Mouse (Mus musculus): ENCODE measurements around the gene Gm20388. TPM values are rescaled to one million over a fixed set of nuclear protein-coding genes. Genes with fewer than 3 reads are reported as not detected.

The Gm20388 gene
- polyA plus RNA-seq, 1 experiment from 2014 or later, result not detected

GRCm38 (mm10) chr8:122461473-122462148 lies 2551.0 kb downstream of the Gm20388 start:
- H3K4me1 ChIP-seq (replicated peaks), result peaks cover 39% of the 10 kb centered on the region
- ATAC-seq (replicated peaks; ENCODE audit: insufficient number of reproducible peaks, insufficient read depth, low FRiP score, low read depth), result no peak
- H3K27me3 ChIP-seq, result peaks cover 23% of the 10 kb centered on the region
- peaks cover 8% of the 10 kb centered on the region for H3K36me3 ChIP-seq
- no peak overlapping the region for H3K4me3 ChIP-seq
- no peak overlapping the region for H3K9ac ChIP-seq
- 64% methylated on average over 11 of the region's 11 CpGs for WGBS
- no peak overlapping the region for H3K4me2 ChIP-seq
- no peak overlapping the region for H3K27ac ChIP-seq
- no peaks in the 10 kb centered on the region for H3K9me3 ChIP-seq (replicated peaks)

GRCm38 (mm10) chr8:122462510-122462909 lies 2551.9 kb downstream of the Gm20388 start:
- 65% methylated on average over 8 of the region's 8 CpGs for WGBS
- Histone ChIP-seq H3K4me3 (no peak overlapping the region), H3K27ac (no peak overlapping the region), H3K9me3 (replicated peaks) (no peaks in the 10 kb centered on the region), H3K4me2 (no peak overlapping the region), H3K4me1 (replicated peaks) (peaks cover 39% of the 10 kb centered on the region), H3K27me3 (peaks cover 23% of the 10 kb centered on the region), H3K36me3 (peaks cover 17% of the 10 kb centered on the region), H3K9ac (no peak overlapping the region)
- ATAC-seq (replicated peaks; ENCODE audit: insufficient number of reproducible peaks, insufficient read depth, low FRiP score, low read depth), result no peak

GRCm38 (mm10) chr8:122463651-122464640 lies 2553.3 kb downstream of the Gm20388 start:
- WGBS, result 46% methylated on average over 12 of the region's 12 CpGs

GRCm38 (mm10) chr8:122464985-122465384 lies 2554.3 kb downstream of the Gm20388 start:
- Histone ChIP-seq H3K27me3 (peaks cover 9% of the 10 kb centered on the region), H3K9ac (no peak overlapping the region), H3K4me3 (no peak overlapping the region), H3K27ac (no peak overlapping the region), H3K4me2 (no peak overlapping the region), H3K9me3 (replicated peaks) (no peaks in the 10 kb centered on the region), H3K36me3 (peaks cover 33% of the 10 kb centered on the region), H3K4me1 (replicated peaks) (peaks cover 36% of the 10 kb centered on the region)
- 59% methylated on average over 7 of the region's 7 CpGs for WGBS
- ATAC-seq (replicated peaks; ENCODE audit: insufficient number of reproducible peaks, insufficient read depth, low FRiP score, low read depth), result no peak

More at GRCm38 (mm10) chr8:122463651-122464640, 2553.3 kb downstream of the Gm20388 start:
- H3K36me3 ChIP-seq, result peaks cover 31% of the 10 kb centered on the region
- peaks cover 37% of the 10 kb centered on the region for H3K4me1 ChIP-seq (replicated peaks)
- no peak overlapping the region for H3K27ac ChIP-seq
- no peaks in the 10 kb centered on the region for H3K9me3 ChIP-seq (replicated peaks)
- H3K4me3 ChIP-seq, result no peak overlapping the region
- H3K27me3 ChIP-seq, result peaks cover 15% of the 10 kb centered on the region
- H3K9ac ChIP-seq, result no peak overlapping the region
- H3K4me2 ChIP-seq, result no peak overlapping the region
- no peak for ATAC-seq (replicated peaks; ENCODE audit: insufficient number of reproducible peaks, insufficient read depth, low FRiP score, low read depth)

- Histone ChIP-seq H3K9ac (no peak overlapping the region), H3K4me1 (replicated peaks) (peaks cover 16% of the 10 kb centered on the region), H3K9me3 (replicated peaks) (no peaks in the 10 kb centered on the region), H3K4me3 (no peak overlapping the region), H3K36me3 (peaks cover 36% of the 10 kb centered on the region), H3K27ac (no peak overlapping the region), H3K27me3 (no peaks in the 10 kb centered on the region), H3K4me2 (no peak overlapping the region)
- ATAC-seq (replicated peaks; ENCODE audit: insufficient number of reproducible peaks, insufficient read depth, low FRiP score, low read depth), result no peak
- WGBS, result 86% methylated on average over 13 of the region's 13 CpGs
Measured at GRCm38 (mm10) chr8:122467816-122468215, 2557.2 kb downstream of the Gm20388 start.

GRCm38 (mm10) chr8:122469407-122469806 lies 2558.8 kb downstream of the Gm20388 start:
- H3K4me3 ChIP-seq, result no peak overlapping the region
- H3K9ac ChIP-seq, result no peak overlapping the region
- H3K27ac ChIP-seq, result no peak overlapping the region
- H3K4me2 ChIP-seq, result no peak overlapping the region
- peaks cover 20% of the 10 kb centered on the region for H3K4me1 ChIP-seq (replicated peaks)
- 71% methylated on average over 6 of the region's 6 CpGs for WGBS
- no peaks in the 10 kb centered on the region for H3K27me3 ChIP-seq
- peaks cover 48% of the 10 kb centered on the region for H3K36me3 ChIP-seq
- H3K9me3 ChIP-seq (replicated peaks), result no peaks in the 10 kb centered on the region
- ATAC-seq (replicated peaks; ENCODE audit: insufficient number of reproducible peaks, insufficient read depth, low FRiP score, low read depth), result no peak

- peaks cover 26% of the 10 kb centered on the region for H3K4me1 ChIP-seq (replicated peaks)
- no peaks in the 10 kb centered on the region for H3K9me3 ChIP-seq (replicated peaks)
- ATAC-seq (replicated peaks; ENCODE audit: insufficient number of reproducible peaks, insufficient read depth, low FRiP score, low read depth), result no peak
- peaks cover 48% of the 10 kb centered on the region for H3K36me3 ChIP-seq
- H3K27ac ChIP-seq, result no peak overlapping the region
- 78% methylated on average over 10 of the region's 10 CpGs for WGBS
- H3K4me2 ChIP-seq, result no peak overlapping the region
- no peak overlapping the region for H3K9ac ChIP-seq
- no peak overlapping the region for H3K4me3 ChIP-seq
- H3K27me3 ChIP-seq, result no peaks in the 10 kb centered on the region
Measured at GRCm38 (mm10) chr8:122469965-122470364, 2559.3 kb downstream of the Gm20388 start.

GRCm38 (mm10) chr8:122470691-122471090 lies 2560.1 kb downstream of the Gm20388 start:
- Histone ChIP-seq H3K4me2 (no peak overlapping the region), H3K9ac (no peak overlapping the region), H3K36me3 (peaks cover 48% of the 10 kb centered on the region), H3K9me3 (replicated peaks) (no peaks in the 10 kb centered on the region), H3K27me3 (no peaks in the 10 kb centered on the region), H3K4me3 (no peak overlapping the region), H3K27ac (no peak overlapping the region), H3K4me1 (replicated peaks) (peaks cover 29% of the 10 kb centered on the region)
- WGBS, result 82% methylated on average over 5 of the region's 5 CpGs
- ATAC-seq (replicated peaks; ENCODE audit: insufficient number of reproducible peaks, insufficient read depth, low FRiP score, low read depth), result no peak

GRCm38 (mm10) chr8:122473911-122474421 lies 2563.3 kb downstream of the Gm20388 start:
- WGBS, result 83% methylated on average over 8 of the region's 8 CpGs
- no peak overlapping the region for H3K27ac ChIP-seq
- H3K9ac ChIP-seq, result no peak overlapping the region
- no peaks in the 10 kb centered on the region for H3K27me3 ChIP-seq
- H3K36me3 ChIP-seq, result peaks cover 25% of the 10 kb centered on the region
- ATAC-seq (replicated peaks; ENCODE audit: insufficient number of reproducible peaks, insufficient read depth, low FRiP score, low read depth), result no peak
- H3K4me3 ChIP-seq, result peak overlapping the region; percentile 98; the same call in 1 of the 2 replicates
- no peaks in the 10 kb centered on the region for H3K9me3 ChIP-seq (replicated peaks)
- peak overlapping the region; percentile 88 for H3K4me2 ChIP-seq
- H3K4me1 ChIP-seq (replicated peaks), result peaks cover 38% of the 10 kb centered on the region

GRCm38 (mm10) chr8:122474951-122475560 lies 2564.4 kb downstream of the Gm20388 start:
- peak overlapping the region; percentile 97 for H3K9ac ChIP-seq
- WGBS, result 4% methylated on average over 16 of the region's 16 CpGs
- H3K36me3 ChIP-seq, result peaks cover 34% of the 10 kb centered on the region
- H3K4me3 ChIP-seq, result peak overlapping the region; percentile 98
- peaks cover 32% of the 10 kb centered on the region for H3K4me1 ChIP-seq (replicated peaks)
- H3K9me3 ChIP-seq (replicated peaks), result no peaks in the 10 kb centered on the region
- no peaks in the 10 kb centered on the region for H3K27me3 ChIP-seq
- peak overlapping the region; percentile 86 for H3K27ac ChIP-seq
- ATAC-seq (replicated peaks; ENCODE audit: insufficient number of reproducible peaks, insufficient read depth, low FRiP score, low read depth), result peak; percentile 29; the same call in 1 of the 2 replicates
- H3K4me2 ChIP-seq, result peak overlapping the region; percentile 88
